Mouse (Mus musculus) cerebral cortex, adult 2 months (tissue): ENCODE measurements around the gene Pdzrn3.

Experiments used
- WGBS: fragments of 180-500 bp; shearing (Covaris S2); methylation state at CpG from one replicate; pipeline ENCODE4 v1.1.7; 2018; 5-methylcytosine and 5-hydroxymethylcytosine counted together

The Pdzrn3 gene

DNA sequence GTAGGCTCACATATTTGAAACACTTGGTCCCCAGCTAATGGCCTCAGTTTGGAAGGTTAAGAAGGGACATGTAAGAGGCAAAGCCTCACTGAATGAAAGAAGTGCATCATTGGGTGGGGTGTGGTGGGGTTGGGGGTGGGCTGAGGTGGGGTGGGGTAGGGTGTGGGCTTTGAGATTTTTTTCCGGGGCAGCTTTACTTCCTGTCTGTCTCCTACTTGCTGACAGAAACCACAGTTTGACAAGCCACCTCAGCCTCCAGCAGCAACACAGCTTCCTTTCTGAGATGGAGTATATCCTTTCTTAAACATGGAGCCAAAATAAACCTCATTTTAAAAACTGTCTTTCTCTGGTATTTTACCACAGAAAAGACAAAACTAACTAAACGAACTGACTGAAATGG, 87.5 kb downstream of the Pdzrn3 start:
- WGBS = 40% methylated on average over 2 of the region's 2 CpGs

DNA sequence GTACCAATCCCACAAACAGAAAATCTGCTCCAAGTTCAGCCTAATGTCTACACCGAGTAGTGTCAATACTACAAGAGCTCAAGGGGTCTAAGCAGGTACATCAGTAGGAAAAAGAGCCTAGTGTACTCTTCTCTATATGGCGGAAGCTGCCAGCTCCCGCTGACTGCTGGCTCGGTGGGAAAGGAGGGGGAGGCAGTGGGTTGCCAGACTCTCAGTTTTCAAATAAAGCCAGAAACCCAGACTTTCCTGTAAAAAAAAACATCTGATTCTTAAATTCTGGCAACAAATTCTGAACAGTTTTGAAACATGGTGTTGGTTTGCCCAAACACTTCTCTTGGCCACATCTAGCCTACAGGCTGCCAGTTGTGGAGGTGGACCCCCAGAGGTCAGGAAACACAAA, 88.3 kb downstream of the Pdzrn3 start:
- WGBS = 35% methylated on average over 4 of the region's 4 CpGs

- WGBS = 85% methylated on average over 5 of the region's 5 CpGs
These were observed 90.0 kb downstream of the Pdzrn3 start for GRCm38 (mm10) chr6:101287566-101288173.

GRCm38 (mm10) chr6:101287077-101287476, 90.6 kb downstream of the Pdzrn3 start:
- WGBS = 93% methylated on average over 2 of the region's 2 CpGs

DNA sequence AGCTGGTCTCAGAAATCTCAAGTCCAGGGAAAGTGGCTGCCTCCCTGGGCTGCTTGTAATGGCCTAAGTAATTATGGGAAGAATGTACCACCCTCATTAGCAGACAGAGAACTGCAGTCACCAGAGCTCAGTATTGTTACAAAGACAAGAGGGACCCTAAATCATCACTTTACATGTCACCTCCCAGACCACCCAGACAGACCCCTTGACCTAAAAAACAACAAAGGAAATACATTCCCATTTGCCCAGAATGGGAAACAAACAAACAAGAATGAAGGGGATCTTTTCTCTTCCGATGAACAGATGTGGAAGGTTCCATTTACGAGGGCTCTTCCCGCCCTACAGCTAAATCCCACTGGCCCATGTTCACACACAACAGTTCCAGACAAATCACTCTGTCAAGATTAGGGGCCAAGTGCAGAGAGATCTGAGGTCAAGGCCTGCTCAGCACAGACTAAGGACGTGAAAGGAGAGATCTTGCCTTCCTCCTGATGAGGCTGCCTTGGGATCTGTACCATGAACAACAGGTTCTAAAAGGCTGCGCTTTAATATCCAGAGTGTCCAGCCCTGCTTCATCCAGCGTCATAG, 93.2 kb downstream of the Pdzrn3 start:
- 85% methylated on average over 6 of the region's 6 CpGs for WGBS

DNA sequence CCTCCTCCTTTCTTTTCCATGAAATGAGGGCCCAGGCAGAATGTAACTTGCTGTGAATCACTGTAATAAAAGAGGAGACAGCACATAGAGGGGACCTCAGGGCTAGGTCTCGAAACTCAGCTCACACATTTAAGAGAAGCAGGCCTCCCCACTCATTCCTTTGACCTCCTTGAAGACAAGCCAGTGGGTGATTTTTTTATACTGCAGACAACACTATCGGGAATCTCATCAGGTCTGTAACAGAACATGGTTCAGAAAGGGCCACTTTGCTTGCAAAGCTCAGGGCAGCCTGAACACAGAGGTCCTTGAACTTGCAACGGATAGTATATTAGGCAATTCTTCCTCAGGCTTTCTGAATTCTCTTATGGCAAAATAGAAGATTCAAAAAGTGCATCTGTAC, 93.8 kb downstream of the Pdzrn3 start:
- 67% methylated on average over 3 of the region's 3 CpGs for WGBS

GRCm38 (mm10) chr6:101281644-101282043, 96.1 kb downstream of the Pdzrn3 start:
- 42% methylated on average over 3 of the region's 3 CpGs for WGBS

- WGBS = 27% methylated on average over 9 of the region's 9 CpGs
These were observed 96.9 kb downstream of the Pdzrn3 start for GRCm38 (mm10) chr6:101280811-101281218.

- WGBS = 42% methylated on average over 13 of the region's 13 CpGs
These were observed 99.3 kb downstream of the Pdzrn3 start for GRCm38 (mm10) chr6:101278286-101278932.

- 58% methylated on average over 8 of the region's 8 CpGs for WGBS
These were observed 101.4 kb downstream of the Pdzrn3 start for GRCm38 (mm10) chr6:101276261-101276660.

DNA sequence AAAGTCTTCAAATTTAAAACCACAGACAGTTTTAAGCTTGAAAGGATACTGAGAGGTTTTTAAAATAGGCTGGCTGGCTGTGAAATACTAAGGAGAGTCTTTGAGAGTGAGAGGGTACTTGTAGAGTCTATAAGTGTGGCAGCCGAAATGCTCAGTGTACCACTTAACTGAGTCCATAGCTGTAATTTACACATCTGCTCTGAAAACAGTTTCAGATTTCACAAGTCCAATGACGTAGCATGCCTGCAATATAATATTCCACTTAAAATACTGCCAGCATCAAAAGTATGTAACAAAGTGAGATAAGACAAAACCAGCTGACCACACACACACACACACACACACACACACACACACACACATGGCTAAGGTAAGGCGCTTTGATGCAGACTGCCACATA, 101.9 kb downstream of the Pdzrn3 start:
- WGBS = 85% methylated on average over 3 of the region's 3 CpGs

DNA sequence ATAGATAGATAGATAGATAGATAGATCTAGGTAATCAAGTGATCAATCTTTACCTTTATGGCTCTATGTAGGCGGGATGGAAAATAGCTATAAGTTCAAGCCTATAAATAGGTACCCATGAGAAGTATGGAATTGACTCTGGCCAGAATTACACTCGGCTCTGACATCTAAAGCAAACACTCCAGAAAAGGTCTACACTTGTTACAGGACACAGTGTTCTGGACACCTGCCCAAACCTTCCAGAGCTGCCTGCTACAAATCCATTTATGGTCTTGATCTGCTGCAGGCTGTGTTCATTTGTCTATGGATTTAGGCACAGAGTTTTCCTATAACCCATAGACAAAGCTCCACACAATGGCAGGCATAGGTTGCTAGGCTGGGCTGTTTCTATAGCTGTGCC, 102.9 kb downstream of the Pdzrn3 start:
- 83% methylated on average over 2 of the region's 2 CpGs for WGBS

DNA sequence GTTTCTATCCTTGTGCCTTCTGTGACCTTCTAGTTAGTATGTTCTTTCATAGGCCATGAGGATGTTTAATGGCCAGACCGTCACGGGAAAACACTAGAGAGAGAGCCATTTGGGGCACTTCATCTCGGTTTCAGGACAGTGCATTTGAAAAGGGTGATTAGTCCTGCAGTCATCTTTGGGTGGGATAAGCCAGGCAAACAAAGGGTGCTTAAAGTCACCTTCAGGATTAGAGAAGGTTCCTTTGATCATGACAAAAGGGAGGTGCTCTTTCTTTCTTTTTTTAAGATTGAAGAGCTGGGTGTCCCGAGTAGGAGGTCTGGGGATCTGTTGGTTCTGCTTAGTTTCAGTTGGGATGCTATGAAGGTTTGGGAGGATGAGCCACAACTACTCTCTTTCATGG, 105.4 kb downstream of the Pdzrn3 start:
- 79% methylated on average over 4 of the region's 4 CpGs for WGBS

DNA sequence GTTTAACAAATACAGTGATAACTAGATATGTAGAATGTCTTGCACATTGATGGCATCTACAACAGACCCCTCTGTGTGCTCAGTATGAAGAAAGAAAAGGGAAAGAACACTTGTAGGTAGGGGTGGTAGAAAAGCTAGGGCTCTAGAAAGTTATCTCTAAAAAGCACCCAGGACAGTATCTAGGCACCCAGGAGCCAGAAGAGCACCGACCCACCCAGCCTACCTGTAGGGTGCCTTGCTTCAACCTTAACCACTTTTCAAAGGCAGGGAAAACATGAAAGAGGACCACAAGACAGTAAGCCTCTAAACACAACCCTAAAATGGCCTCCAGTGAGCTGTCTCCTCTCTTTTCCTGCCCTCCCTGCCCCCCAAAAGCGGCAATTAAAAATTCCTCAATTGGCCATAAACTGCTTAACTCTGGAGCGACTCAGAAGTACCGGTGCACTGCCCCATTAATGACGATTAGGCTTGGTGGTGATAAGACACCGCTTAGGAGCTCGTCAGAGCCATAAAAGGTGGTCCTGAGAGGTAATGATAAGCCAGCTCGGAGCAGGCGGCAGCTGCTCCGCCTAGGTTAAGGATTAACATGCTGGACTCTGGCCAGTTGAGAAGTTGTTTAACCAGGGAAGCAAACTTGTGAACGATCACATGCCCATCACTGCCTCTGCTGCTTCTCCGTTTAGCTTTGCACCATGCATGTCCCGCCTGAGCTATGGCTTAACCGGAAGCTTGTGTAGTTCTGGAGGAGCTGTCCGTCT, 106.1 kb downstream of the Pdzrn3 start:
- WGBS = 70% methylated on average over 15 of the region's 15 CpGs

DNA sequence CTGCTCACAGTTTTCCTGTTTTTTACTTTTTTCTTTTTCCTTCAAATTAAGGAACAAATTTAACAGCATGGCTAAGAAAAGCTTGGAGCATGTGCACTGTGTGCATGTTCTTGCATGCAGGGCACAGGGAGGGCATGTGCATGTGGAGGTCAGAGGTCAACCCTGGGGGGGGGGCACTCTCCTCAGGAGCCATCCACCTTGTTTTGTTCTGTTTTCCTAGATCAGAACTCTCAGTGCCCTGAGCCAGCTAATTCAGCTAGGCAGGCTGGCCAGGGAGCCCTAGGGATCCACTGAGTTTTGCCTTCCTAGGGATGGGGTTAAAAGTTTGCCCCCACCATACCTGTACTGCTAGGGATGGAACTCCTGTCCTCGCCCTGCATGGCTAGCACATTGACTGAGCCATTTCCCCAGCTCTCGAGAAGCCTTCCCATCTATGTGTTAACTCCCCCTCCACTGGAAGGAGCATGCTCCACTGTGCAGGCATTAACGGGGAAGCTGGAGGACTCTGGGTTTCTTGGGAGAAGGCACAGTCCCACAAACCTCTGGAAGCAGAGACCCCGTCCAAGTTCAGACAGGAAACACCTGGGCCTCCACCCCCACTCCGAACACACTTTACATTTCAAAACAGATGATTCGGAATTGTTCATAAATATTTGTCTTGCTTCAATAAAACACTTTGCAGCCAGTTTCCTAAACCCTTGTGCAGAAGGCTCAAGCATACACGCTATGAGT, 107.4 kb downstream of the Pdzrn3 start:
- 65% methylated on average over 7 of the region's 7 CpGs for WGBS

- 48% methylated on average over 10 of the region's 10 CpGs for WGBS
These were observed 108.2 kb downstream of the Pdzrn3 start for GRCm38 (mm10) chr6:101269335-101270094.

DNA sequence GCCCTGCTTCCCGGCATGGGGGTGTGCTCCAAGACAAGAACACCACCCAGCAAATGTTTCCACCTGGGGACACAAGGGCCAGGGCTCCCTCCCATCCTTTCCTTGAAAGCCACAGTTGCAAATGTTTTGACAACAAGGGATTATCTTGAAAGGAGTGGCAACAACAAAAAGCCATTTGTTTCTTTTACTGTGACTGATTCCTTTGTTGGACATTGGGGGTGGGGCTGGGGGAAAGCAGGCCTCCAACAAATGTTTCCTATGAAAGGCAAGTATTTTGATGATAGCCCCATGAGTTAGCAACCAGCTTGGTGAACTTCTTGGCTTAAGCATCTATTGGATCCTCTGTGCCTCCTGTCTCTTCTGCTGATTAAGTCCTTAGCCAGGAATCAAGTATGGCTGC, 109.4 kb downstream of the Pdzrn3 start:
- whole genome bisulfite sequencing = 75% methylated on average over 1 of the region's 1 CpGs

DNA sequence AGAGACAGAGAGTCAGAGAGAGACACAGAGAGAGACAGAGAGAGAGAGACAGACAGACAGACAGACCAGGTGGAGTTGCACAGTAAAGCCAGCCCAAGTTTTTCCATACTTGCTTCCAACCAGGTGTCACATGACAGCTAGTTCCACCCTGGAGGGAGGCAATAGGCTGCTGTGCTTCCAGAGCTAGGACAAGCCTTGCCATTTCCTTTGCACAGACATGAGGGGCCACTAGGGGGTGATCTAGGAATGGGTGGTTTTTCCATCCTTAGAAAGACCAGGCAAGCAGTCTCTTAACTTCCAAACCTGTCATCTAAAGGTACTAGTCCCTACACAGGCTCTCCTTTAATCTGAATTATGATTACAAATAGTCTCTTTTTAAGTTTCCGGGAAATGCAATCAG, 110.9 kb downstream of the Pdzrn3 start:
- WGBS = 26% methylated on average over 1 of the region's 1 CpGs

DNA sequence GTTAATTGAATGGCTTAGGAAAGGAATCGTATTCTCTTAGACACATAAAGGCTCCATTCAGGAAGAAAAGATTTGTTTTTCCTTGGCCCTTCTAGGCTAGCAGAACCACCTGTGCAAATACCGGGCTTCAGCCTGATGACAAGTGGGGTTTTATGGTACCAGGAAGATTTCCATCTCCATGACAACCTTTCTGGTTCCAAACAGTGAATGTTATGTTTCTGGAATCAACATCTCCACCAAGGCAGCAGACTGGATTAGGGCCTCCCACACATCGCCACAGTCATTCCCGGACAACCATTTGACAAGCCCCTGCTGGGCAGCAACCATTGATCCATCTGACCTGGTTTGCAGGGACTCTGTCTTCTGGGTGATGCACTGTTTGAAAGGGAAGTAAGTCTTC, 114.2 kb downstream of the Pdzrn3 start:
- WGBS = 30% methylated on average over 4 of the region's 4 CpGs

- WGBS = 5% methylated on average over 4 of the region's 4 CpGs
These were observed 116.2 kb downstream of the Pdzrn3 start for GRCm38 (mm10) chr6:101261513-101261912.

DNA sequence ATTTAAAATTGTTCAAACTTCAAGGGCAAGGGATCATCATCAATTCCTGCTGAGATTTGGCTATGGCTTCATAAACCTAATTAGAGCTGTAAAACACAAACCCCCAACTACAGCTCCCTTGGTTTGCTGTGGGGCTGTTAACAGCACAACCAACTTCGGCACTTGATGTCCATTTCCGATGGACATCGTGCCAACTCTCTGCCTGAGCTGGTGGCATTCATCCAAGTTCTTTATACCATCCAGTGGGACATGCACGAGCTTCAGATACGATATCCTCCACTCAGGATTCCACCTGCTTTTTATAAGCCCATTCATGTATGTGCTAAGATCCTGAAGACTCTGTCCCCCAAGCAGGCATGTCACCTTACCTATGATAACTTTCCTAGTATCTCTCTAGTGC, 118.3 kb downstream of the Pdzrn3 start:
- WGBS = 51% methylated on average over 5 of the region's 5 CpGs
